In genomic region chr2:149933247-149933898, GRCm38 (mm10) we compare ENCODE assay signal across 10 mouse cellular contexts.
DNase-seq lines count a peak whose midpoint lies in the region; ATAC-seq and TF ChIP-seq lines count a peak whose summit lies in the region.
"Had no signal": no experiment of that assay in that cellular context is flagged by ENCODE, and none has a peak within 500 bp of the region (broad histone marks: within the 10 kb centered on the region; RNA-seq: fewer than 3 reads in every experiment).

No protein-coding gene starts in this region.

- H3K27me3 ChIP-seq in intestine, embryonic 14.5 days (replicated peaks; ENCODE audit: control insufficient read depth, insufficient read depth, low read length): no peaks in the 10 kb centered on the region
- no peaks in the 10 kb centered on the region for H3K27me3 ChIP-seq in intestine, postnatal 0 days (replicated peaks; ENCODE audit: control insufficient read depth, insufficient read depth, low read length)
- no peaks in the 10 kb centered on the region for H3K27me3 ChIP-seq in forebrain, embryonic 16.5 days (replicated peaks; ENCODE audit: control insufficient read depth, insufficient read depth, low read length)
- H3K27me3 ChIP-seq in midbrain, embryonic 12.5 days: no peaks in the 10 kb centered on the region; the same call in 1 of the 2 replicates
- H3K27me3 ChIP-seq: heart, embryonic 13.5 days had no signal

- no peak for TF ChIP-seq POLR2A in brain, embryonic 14.5 days (IDR thresholded peaks at IDR 0.05; ENCODE audit: borderline replicate concordance, extremely low read depth, insufficient read depth, insufficient read length, poor library complexity, severe bottlenecking)

- DNase-seq in intestine, embryonic 14.5 days (ENCODE audit: low spot score): peak; percentile 54
- DNase-seq in brain, embryonic 14.5 days (ENCODE audit: low read depth): peak; percentile 22
- DNase-seq in testis, postnatal 10 days (ENCODE audit: low spot score): no peak
- no peak for DNase-seq in thymus, postnatal 36 days
- DNase-seq in ovary, postnatal 36 days (ENCODE audit: low spot score): no peak
- DNase-seq: kidney, adult 9 months had no signal

- no peak for TF ChIP-seq CTCF in intestine, postnatal 0 days (IDR thresholded peaks at IDR 0.05; ENCODE audit: low read depth)
- TF ChIP-seq CTCF in brain, embryonic 14.5 days (IDR thresholded peaks at IDR 0.05; ENCODE audit: borderline replicate concordance, extremely low read depth, insufficient read depth, insufficient read length): no peak

- no peaks in the 10 kb centered on the region for H3K9me3 ChIP-seq in intestine, embryonic 14.5 days (ENCODE audit: control insufficient read depth, low read length)
- no peaks in the 10 kb centered on the region for H3K9me3 ChIP-seq in intestine, postnatal 0 days (ENCODE audit: control insufficient read depth)
- no peaks in the 10 kb centered on the region for H3K9me3 ChIP-seq in forebrain, embryonic 16.5 days (ENCODE audit: control insufficient read depth, low read length)
- no peaks in the 10 kb centered on the region for H3K9me3 ChIP-seq in midbrain, embryonic 12.5 days
- H3K9me3 ChIP-seq: heart, embryonic 13.5 days had no signal

- H3K4me1 ChIP-seq in intestine, embryonic 14.5 days (replicated peaks; ENCODE audit: control insufficient read depth, insufficient read depth, low read length): no peaks in the 10 kb centered on the region; the same call in 1 of the 2 replicates
- H3K4me1 ChIP-seq in intestine, postnatal 0 days (replicated peaks; ENCODE audit: control insufficient read depth, insufficient read depth, low read length): no peaks in the 10 kb centered on the region
- no peaks in the 10 kb centered on the region for H3K4me1 ChIP-seq in forebrain, embryonic 16.5 days (replicated peaks; ENCODE audit: control insufficient read depth, insufficient read depth, low read length)
- H3K4me1 ChIP-seq in midbrain, embryonic 12.5 days: peaks cover 15% of the 10 kb centered on the region; the same call in 1 of the 2 replicates

- no peak overlapping the region for H3K9ac ChIP-seq in intestine, embryonic 14.5 days (ENCODE audit: low read length)
- H3K9ac ChIP-seq in intestine, postnatal 0 days (ENCODE audit: low read depth, low read length): no peak overlapping the region
- H3K9ac ChIP-seq in forebrain, embryonic 16.5 days (replicated peaks; ENCODE audit: low read depth, low read length): no peak overlapping the region
- H3K9ac ChIP-seq in midbrain, embryonic 12.5 days (replicated peaks): no peak overlapping the region
- H3K9ac ChIP-seq: heart, embryonic 13.5 days had no signal

- no peaks in the 10 kb centered on the region for H3K36me3 ChIP-seq in intestine, embryonic 14.5 days (ENCODE audit: control insufficient read depth, insufficient read depth, low read length)
- no peaks in the 10 kb centered on the region for H3K36me3 ChIP-seq in intestine, postnatal 0 days (ENCODE audit: control insufficient read depth, insufficient read depth)
- no peaks in the 10 kb centered on the region for H3K36me3 ChIP-seq in forebrain, embryonic 16.5 days (ENCODE audit: control insufficient read depth, insufficient read depth)
- H3K36me3 ChIP-seq in midbrain, embryonic 12.5 days: no peaks in the 10 kb centered on the region
- H3K36me3 ChIP-seq: heart, embryonic 13.5 days had no signal

- 19% methylated on average over 2 of the region's 2 CpGs for WGBS in intestine, embryonic 14.5 days
- 25% methylated on average over 2 of the region's 2 CpGs for WGBS in intestine, postnatal 0 days
- WGBS in forebrain, embryonic 16.5 days: 36% methylated on average over 2 of the region's 2 CpGs
- WGBS in midbrain, embryonic 12.5 days: 21% methylated on average over 2 of the region's 2 CpGs

- no peak overlapping the region for H3K4me3 ChIP-seq in intestine, embryonic 14.5 days (ENCODE audit: low read depth, low read length)
- H3K4me3 ChIP-seq in intestine, postnatal 0 days (ENCODE audit: low read depth, low read length): no peak overlapping the region
- no peak overlapping the region for H3K4me3 ChIP-seq in forebrain, embryonic 16.5 days (replicated peaks; ENCODE audit: low read length)
- no peak overlapping the region for H3K4me3 ChIP-seq in midbrain, embryonic 12.5 days
- H3K4me3 ChIP-seq: heart, embryonic 13.5 days had no signal

- no peak overlapping the region for H3K27ac ChIP-seq in intestine, embryonic 14.5 days (ENCODE audit: low read depth)
- H3K27ac ChIP-seq in intestine, postnatal 0 days (ENCODE audit: low read depth, low read length): no peak overlapping the region
- no peak overlapping the region for H3K27ac ChIP-seq in forebrain, embryonic 16.5 days (ENCODE audit: low read length)
- peak overlapping the region; percentile 30; the same call in 1 of the 2 replicates for H3K27ac ChIP-seq in midbrain, embryonic 12.5 days (replicated peaks)
- H3K27ac ChIP-seq: heart, embryonic 13.5 days had no signal

- H3K4me2 ChIP-seq in intestine, embryonic 14.5 days (ENCODE audit: low read length): no peak overlapping the region
- no peak overlapping the region for H3K4me2 ChIP-seq in intestine, postnatal 0 days (replicated peaks; ENCODE audit: low read depth)
- no peak overlapping the region for H3K4me2 ChIP-seq in forebrain, embryonic 16.5 days (ENCODE audit: low read length)
- no peak overlapping the region for H3K4me2 ChIP-seq in midbrain, embryonic 12.5 days (replicated peaks)
- H3K4me2 ChIP-seq: heart, embryonic 13.5 days had no signal

- ATAC-seq in intestine, embryonic 14.5 days (replicated peaks; ENCODE audit: low FRiP score, low TSS enrichment, low read depth): peak; percentile 51; the same call in 1 of the 2 replicates
- no peak for ATAC-seq in intestine, postnatal 0 days
- ATAC-seq in forebrain, embryonic 16.5 days: peak; percentile 17; the same call in 1 of the 2 replicates
- peak; percentile 68 for ATAC-seq in midbrain, embryonic 12.5 days (ENCODE audit: low FRiP score, low read depth)

Comparison
In these comparisons a context has a peak if more than half of its experiments do, and no peak if none do; other contexts are left out.
1. DNase-seq: peak in intestine, embryonic 14.5 days (single experiment) and brain, embryonic 14.5 days (single experiment); none in testis, postnatal 10 days (single experiment), thymus, postnatal 36 days (0 of 2) and ovary, postnatal 36 days (single experiment).